Mouse (Mus musculus) CD8-positive naive resting alpha-beta T cell, adult 2 months (primary cell): ENCODE data around the gene Pi4kb.

Experiments
- DNase-seq, 2 experiments: peaks; one replicate each; pipeline ENCODE4 v3.0.0; 2022; ENCODE audit warnings: low read depth in 2 of 2, low spot score in 2 of 2

Pi4kb gene

DNA sequence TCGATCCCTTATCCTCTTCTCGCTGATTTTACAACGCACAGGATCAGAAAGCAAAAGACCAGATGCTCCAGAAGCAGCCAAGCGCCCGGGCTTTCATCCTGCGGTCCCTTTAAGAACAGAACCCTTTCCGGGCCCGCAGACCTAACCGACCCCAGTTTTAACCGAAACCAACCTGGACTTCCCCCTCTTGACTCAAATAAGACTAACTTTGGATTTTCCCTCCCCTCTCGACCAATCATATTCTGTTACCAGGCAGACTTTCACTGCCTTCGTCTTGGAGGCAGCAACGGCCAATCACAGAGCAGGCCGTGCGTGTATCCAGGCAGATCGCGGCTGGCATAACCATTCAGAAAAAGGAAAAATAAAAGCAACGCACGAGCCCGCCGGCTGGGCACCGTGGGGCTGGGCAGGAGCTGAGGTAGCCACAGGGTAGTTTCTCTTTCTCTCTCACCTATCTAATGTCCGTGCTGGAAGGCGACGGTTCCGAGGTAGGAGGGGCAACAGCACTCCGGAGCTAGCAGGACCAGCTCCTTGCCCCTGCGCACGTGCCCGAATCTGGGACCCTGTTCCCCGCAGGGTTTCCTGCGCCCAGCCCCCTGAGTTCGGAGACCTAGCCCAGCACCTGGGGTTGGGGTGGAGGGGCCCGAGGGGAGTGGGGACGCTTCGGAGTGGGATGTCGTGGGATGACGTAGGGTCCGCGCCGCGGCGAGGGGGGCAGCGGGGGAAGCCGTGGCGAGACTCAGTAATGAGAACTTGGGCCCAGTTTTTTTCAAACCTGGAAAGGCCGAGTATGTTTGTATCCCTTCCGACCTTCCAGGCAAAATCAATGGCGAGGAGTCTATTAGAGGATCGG is 20.5 kb upstream of the Pi4kb start, which contains the start of gene Rfx5:
Gene Rfx5, plus strand, starts transcription at position 312 of the 853 bp plus-strand sequence.
- DNase-seq = peak; percentile 88 to 89

DNA sequence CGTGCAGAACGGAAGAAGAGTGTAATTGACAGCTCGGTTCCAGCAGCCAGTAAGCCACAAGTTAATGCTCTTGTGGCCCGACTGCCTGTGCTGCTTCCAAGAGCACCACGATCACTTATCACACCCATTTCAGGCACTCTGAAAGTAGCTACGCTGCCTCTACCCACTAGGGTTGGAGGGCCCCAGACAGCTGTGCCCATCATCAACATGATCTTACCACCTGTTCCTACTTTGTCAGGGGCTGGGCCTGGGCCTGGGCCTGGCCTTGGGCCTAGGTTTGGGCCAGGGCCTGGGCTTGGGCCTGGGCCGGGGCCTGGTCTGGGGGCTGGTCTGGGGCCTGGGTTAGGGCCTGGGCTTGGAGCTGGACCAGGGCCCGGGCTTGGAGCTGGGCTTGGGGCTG is 16.2 kb upstream of the Pi4kb start:
- DNase-seq = no peak

DNA sequence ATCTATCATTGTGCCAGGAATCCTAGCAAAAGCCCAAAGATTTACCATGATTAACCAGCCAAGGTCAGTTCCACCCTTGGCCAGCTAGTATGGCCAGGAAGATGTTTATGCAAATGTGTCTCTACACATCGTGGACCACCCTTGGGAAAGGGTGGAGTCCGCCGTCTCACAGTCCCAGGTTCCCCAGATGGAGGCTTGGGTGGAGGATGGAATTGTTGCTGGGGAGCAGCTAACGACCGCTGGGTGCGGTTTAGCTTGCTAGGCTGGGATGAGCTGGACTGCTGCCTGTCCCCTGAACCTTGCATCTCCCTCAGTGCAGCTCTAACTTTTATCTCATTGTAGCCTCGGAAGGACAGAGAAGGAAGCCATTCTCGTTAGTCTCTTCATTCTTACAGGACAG is 14.7 kb upstream of the Pi4kb start:
- DNase-seq = no peak

DNA sequence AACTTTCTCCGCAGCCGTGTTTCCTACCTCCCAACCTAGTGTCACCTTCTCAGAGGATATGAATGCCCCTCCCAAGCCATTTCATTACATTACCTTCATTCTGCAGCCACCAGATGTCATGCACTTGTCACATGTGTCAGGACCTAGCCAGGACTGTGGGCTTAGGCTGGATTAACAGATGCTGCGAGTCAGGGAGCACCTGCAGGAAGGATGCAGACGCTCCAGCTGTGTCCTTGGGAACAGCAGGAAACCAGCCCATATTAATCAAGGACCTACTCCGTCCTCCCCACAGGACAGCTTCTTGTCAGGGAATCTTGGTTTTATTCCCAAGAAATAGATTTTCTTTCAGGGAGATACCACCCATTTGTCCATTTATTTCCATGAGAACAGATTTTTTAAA is 14.2 kb upstream of the Pi4kb start:
- no peak for DNase-seq

DNA sequence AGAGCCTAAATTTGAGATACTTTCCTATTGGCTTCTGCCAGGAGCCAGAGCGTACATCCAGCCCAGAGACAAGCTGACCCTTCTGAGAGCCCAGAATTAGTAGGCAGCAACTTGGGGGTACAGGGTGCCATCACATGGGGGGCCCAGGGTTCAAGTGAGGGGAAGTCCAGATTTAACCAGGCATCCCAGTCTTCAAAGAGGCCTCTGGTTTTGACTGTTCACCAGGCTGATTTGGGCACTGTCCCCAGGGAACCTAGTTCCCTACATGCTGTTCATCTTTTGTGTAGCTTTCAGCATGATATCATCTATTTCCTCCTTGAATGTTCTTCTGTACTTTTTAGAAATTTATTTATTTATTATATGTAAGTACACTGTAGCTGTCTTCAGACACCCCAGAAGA is 9.5 kb upstream of the Pi4kb start:
- no peak for DNase-seq

DNA sequence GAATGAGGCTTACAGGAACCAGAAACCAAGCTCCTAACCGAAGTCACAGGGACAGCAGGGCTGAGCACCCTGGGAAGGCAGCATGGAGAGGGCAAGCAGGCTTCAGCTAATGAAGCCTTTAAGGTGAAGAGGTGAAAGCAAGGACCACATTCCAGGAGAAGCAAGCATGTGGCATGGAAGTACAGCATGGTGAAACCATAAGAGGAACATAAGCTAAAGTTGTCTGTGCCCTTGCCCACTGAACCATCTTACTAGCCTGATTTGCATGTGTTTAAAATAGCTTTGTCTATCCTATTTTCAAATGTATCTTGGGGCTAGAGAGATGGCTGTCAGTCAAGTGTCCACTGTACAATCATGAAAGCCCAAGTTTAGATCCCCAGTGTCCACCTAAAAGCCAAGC is 8.7 kb upstream of the Pi4kb start:
- DNase-seq = no peak

DNA sequence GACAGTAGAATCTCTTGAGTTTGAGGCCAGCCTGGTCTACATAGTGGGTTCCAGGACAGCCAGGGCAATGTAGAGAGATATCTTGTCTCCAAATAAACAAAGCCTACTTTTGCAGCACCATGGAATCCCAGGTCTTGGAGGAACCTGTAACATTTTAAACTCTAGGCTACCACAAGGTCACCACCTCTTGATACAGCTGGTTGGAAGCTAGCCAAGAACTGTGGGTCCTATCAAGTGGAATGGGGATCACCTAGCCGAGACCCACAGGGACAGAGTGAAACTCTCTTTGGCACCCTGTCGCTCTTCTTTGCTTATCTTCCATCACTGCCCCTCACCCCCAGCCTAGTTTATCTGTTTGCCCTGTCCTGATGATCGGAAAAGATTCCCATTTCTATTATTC is 2.0 kb upstream of the Pi4kb start:
- DNase-seq = no peak

DNA sequence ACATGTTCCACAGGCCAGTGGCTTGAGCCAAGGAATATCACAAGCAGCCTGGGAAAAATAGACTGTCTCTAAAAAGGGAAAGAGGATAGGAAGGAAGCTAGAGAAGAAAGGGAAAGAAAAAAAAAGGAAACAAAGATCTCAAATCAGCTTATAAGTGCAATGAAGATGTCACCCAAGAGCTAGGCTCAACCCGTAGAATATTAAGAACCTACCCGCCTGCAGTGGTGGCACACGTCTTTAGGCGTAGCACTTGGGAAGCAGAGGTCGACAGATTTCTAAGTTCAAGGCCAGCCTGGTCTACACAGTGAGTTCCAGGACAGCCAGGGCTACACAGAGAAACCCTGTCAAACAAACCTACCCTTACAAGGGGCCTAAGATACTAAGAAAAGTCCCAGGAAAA is 911 bp upstream of the Pi4kb start:
- DNase-seq = no peak

DNA sequence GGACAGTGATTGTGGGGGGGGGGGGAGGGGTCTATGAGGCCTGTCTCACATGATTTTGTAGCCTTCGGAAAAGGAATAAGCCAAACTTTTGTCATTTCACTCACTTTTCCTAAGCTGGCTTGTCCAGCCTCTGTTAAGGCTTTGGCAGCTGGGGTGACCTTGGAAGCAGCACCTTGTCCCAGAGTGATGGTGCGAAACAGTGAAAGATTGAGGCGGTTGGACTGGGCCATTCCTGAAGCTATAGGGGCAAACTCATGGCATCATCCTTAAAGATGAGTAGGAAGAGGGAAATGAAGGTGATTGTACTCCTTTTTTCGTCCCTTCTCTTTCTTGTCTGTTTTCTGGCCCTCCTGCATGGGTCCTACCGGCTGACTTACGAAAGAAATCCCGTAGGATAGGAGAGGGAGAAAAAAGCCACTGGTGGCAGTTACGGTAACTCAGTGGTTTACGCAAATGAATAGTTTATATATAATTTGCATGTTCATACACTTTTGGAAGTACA is 454 bp upstream of the Pi4kb start:
- DNase-seq = no peak

DNA sequence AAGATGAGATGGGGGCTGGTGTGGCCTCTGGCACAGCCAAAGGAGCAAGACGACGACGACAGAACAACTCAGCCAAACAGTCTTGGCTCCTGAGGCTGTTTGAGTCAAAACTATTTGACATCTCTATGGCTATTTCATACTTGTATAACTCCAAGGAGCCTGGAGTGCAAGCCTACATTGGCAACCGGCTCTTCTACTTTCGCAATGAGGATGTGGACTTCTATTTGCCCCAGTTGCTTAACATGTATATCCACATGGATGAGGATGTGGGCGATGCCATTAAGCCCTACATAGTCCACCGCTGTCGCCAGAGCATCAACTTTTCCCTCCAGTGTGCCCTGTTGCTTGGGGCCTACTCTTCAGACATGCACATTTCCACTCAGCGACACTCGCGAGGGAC is 9.8 kb downstream of the Pi4kb start:
- DNase-seq = no peak

DNA sequence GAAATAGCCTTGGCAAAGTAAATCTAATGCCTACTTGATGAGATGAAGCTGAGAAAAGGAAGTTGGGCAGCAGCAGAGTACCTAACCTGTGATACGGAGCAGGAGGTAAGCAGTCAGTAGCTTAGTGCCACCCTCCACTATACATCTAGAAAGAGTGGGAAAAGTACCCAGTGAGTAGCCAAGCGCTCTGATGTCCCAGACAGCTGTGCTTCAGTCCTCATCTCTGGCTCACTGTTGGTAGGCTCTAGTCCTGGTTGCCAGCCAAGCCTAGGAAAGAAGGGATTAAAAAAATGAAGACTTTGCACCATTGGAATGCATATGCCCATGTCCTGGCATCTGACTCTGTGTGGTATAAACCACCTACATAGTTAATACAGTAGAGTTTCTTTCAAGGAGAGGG is 11.0 kb downstream of the Pi4kb start:
- DNase-seq = no peak

DNA sequence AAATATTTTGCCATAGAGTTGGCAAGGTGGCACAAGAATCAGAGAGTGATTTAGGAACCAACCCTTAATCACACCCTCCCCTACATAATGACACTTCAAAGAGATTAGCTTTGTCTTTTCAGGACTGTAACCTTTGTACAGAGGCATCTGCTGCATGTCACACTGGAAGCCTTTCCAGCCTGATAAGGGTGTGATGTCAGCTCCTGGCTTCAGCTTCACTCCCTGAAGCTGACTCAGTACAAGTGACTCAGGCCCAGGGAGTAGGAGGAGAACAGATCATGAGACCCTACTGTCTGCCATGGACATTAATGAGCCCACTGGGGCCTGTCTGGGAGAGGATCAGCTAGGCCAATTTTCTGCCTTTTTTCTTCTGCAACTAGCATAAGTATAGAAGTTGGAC is 13.0 kb downstream of the Pi4kb start:
- no peak for DNase-seq

DNA sequence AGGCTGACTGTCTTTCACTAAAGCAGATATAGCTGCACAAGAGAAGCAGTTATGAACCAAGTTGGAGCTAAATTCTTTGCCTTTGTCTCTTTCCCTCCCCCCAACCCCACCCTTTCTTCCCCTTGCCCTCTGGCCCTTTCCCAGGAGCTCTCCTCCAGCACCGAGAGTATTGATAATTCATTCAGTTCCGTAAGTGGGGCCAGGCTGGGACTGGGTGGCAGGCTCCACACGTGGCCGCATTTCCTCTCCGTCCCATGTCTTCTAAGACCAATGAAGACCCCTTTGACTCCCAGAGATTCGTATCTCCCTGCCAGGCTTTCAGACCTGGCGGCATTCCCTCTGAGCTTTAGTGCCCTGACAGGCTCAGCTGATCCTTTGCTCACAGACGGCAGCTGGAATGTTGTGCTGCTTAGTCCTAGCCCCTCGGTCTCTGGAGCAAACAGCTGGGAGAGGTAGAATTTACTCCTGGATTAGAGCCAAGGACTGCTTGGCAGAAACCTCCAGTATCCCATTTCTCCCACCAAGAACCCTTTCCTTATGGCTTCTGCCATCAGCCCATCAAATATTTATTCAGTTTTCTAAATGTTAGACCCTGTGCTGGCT is 14.7 kb downstream of the Pi4kb start:
- DNase-seq = no peak

DNA sequence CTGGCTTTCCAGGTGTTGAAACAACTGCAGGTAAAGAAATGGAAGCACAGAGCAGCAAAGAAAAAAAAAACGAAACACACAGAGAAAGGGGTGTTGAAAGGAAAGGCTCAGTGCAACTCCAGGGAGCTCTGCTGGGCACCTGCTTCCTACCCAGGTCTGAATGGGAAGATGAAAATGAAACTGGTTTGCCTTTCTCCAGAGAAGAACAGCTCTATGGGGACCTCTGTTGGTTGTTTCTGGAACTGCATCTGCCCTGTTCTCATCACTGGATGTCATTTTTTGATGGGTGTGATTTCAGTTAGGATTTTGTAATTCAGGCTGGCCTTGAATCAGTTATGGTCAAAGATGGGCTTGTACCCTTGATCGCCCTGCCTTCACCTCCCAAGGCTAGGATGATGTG is 22.4 kb downstream of the Pi4kb start:
- DNase-seq = peak; percentile 82 to 92

DNA sequence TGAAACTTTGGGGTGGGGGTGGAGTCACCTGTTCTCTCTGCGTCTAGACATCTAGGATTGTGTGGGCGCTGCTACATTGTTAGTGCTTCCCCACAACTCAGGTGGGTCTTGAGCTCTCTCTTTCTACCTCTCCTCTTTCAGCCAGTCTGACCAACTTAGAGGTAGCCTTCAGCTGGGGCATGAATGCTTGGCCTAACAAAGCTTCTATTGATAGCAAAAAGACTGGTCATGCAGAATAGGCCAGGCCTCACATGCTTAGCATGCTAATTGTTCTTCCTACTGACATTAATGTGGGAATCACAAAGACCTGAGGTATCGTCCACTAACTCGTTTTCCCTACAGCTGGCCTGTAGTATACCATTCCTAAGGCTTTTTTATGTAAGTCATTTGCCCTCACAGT is 28.0 kb downstream of the Pi4kb start:
- DNase-seq = no peak

DNA sequence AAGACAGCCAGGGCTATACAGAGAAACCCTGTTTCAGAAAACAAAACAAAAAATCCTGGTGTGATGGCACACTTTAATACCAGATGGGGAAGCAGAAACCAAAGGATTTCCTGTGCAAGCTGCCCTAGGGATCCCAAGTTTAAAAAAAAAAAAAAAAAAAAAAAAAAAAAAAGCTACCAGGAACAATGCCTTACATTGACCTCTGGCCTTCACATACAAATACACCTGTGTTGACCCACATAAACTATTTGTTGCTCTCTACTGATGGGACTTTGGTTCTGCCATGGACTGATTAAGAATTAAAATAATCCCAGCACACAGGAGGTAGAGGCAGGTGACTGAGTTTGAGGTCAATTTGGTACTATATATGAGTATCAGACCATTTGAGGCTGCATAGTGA is 28.7 kb downstream of the Pi4kb start:
- DNase-seq = no peak

DNA sequence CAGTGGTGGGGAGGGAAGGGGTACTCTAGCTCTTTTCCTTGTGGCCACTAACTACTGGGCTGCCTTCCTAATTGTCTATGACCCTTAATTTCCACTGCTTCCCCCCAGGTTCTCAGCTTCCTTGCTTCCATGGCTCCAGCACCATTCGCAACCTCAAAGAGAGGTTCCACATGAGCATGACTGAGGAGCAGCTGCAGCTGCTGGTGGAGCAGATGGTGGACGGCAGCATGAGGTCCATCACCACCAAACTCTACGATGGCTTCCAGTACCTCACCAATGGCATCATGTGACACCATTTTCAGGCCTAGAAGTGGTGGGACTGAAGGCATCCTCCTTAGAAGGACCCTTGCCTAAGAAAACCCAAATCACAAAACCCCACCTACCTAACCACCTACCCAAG is 31.1 kb downstream of the Pi4kb start:
- DNase-seq = no peak

DNA sequence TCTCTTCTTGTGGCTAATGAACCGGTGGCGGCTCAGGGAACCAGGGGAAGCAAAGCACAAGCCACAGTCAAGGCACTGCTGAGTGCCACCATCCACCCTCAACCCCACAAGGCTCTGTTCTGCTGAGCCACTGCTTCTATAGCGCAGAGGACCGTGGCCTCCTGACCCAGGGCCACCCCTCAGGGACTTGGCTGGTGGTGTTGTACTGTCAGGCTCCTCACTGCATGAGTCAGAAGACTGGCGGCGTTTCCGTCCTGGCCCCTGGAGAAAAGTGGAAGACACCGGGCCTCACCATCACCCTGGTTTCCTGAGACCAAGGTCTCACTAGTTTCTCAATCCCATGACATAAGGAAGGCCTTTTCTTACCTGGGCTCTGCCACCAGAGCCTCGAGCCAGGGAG is 33.2 kb downstream of the Pi4kb start:
- DNase-seq = no peak

DNA sequence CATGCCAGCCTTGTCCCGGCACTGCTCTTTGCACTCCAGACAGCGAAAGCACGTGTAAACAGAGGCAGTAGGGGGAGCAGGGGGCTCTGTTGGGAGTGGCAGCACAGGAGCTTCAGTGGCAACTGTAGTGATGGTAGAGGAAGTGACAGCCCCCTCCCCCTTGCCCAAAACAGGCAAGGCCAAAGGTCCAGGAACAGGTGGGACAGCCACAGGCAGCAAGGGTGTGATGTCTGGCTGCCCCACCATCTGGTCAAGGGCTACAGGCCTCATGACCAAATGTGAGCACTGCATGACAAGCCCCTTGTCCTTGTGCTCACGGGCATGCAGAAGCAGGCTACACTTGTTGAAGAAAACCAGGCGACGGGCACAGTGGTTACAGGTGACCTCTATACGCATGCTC is 35.9 kb downstream of the Pi4kb start:
- DNase-seq = no peak

DNA sequence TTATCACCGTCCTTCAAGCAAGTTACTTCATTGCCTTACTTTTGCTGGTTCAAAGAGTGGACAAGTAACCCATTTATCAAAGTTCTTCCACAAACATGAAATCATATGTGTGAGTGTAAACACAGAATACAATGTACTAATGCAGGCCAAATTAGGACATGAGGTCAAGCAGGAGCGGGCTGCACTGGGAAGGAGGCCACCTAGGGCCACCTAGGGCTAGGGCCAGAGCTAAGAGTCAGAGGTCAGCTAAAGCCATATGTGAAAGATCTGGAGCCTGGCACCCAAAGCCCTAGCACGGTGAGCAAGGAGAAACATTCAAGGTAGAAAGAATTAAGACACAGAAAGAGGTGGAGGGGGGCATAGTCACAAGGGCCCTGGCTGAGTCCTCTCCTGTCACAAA is 38.5 kb downstream of the Pi4kb start:
- no peak for DNase-seq

DNA sequence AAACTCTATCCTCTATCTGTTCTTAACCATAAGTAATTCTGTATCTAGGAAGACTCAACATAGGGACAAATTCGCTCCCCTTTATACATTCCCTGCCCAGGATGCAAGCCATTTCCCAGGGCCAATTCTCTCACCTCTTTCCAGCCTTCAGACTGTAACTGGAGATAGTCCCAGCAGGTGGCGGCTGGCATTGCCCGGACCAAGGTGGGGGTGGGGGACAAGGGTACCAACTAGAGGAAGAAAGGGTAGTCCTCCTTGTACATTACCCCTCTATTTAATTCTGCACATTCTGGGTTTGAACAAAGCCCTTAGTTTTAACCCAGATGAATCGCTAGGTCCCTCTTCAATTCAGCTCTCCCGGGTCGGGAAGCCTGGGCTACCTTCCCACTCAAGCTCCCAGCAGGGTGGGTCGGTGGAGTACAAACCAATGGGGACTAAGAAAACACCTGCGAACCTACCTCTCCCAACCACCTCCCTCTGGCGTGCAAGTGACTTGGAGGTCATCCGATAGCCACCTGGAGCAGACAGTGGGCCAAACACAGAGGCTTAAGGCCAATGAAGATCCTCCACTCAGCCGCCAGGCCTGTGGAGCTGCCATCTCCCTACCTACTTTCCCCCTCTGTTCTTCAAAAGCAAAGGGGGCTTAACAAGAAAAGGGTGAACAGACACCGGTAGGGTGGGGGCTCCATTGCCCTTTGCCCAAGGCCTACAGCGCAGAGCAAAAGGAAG is 39.3 kb downstream of the Pi4kb start:
- no peak for DNase-seq
